Mouse (Mus musculus): ENCODE results near the gene Ppan. TPM values are rescaled to one million over a fixed set of nuclear protein-coding genes. Genes with fewer than 3 reads are reported as not detected.

Gene Ppan
- polyA plus RNA-seq (2015; fragmentation: Nextera tagmentation; extraction: Ambion mirVana): 74.4 and 83.0 TPM in 2 replicates

- peak; percentile 95 for DNase-seq (ENCODE audit: low spot score)
Measured at GRCm38 (mm10) chr9:20887704-20888385, at the start of gene Ppan. Gene Ppan, plus strand, starts transcription at chr9:20888175.

- DNase-seq (ENCODE audit: low spot score): no peak
Measured at GRCm38 (mm10) chr9:20838931-20839330, 49.0 kb upstream of the Ppan start.

- no peak for DNase-seq (ENCODE audit: low spot score)
Measured at GRCm38 (mm10) chr9:20842211-20842610, 45.8 kb upstream of the Ppan start.

- no peak for DNase-seq (ENCODE audit: low spot score)
Measured at GRCm38 (mm10) chr9:20842670-20843069, 45.3 kb upstream of the Ppan start.

GRCm38 (mm10) chr9:20850179-20850578, 37.8 kb upstream of the Ppan start:
- no peak for DNase-seq (ENCODE audit: low spot score)

GRCm38 (mm10) chr9:20857131-20857530, 30.8 kb upstream of the Ppan start:
- DNase-seq (ENCODE audit: low spot score): peak; percentile 78

- DNase-seq (ENCODE audit: low spot score): no peak
Measured at GRCm38 (mm10) chr9:20859926-20860325, 28.0 kb upstream of the Ppan start.

GRCm38 (mm10) chr9:20861821-20862220, 26.2 kb upstream of the Ppan start:
- peak; percentile 54 for DNase-seq (ENCODE audit: low spot score)

GRCm38 (mm10) chr9:20862225-20862624, 25.8 kb upstream of the Ppan start:
- no peak for DNase-seq (ENCODE audit: low spot score)

GRCm38 (mm10) chr9:20866879-20867278, 21.1 kb upstream of the Ppan start:
- no peak for DNase-seq (ENCODE audit: low spot score)

- peak; percentile 56 for DNase-seq (ENCODE audit: low spot score)
Measured at GRCm38 (mm10) chr9:20868448-20869001, 19.4 kb upstream of the Ppan start, which contains the start of gene A230050P20Rik. Gene A230050P20Rik, plus strand, starts transcription at chr9:20868642.

- DNase-seq (ENCODE audit: low spot score): peak; percentile 20
Measured at GRCm38 (mm10) chr9:20869246-20869645, 18.7 kb upstream of the Ppan start.

- no peak for DNase-seq (ENCODE audit: low spot score)
Measured at GRCm38 (mm10) chr9:20870211-20871173, 17.5 kb upstream of the Ppan start.

GRCm38 (mm10) chr9:20872991-20873390, 15.0 kb upstream of the Ppan start:
- no peak for DNase-seq (ENCODE audit: low spot score)

- no peak for DNase-seq (ENCODE audit: low spot score)
Measured at GRCm38 (mm10) chr9:20873521-20873920, 14.5 kb upstream of the Ppan start.

GRCm38 (mm10) chr9:20875021-20875790, 12.8 kb upstream of the Ppan start:
- DNase-seq (ENCODE audit: low spot score): no peak

GRCm38 (mm10) chr9:20876318-20877117, 11.5 kb upstream of the Ppan start:
- DNase-seq (ENCODE audit: low spot score): no peak

GRCm38 (mm10) chr9:20877118-20878040, 10.6 kb upstream of the Ppan start:
- no peak for DNase-seq (ENCODE audit: low spot score)

Data from thymus, postnatal 0 days (tissue).